Mouse (Mus musculus): ENCODE measurements around the gene Ylpm1.

Gene Ylpm1

DNA sequence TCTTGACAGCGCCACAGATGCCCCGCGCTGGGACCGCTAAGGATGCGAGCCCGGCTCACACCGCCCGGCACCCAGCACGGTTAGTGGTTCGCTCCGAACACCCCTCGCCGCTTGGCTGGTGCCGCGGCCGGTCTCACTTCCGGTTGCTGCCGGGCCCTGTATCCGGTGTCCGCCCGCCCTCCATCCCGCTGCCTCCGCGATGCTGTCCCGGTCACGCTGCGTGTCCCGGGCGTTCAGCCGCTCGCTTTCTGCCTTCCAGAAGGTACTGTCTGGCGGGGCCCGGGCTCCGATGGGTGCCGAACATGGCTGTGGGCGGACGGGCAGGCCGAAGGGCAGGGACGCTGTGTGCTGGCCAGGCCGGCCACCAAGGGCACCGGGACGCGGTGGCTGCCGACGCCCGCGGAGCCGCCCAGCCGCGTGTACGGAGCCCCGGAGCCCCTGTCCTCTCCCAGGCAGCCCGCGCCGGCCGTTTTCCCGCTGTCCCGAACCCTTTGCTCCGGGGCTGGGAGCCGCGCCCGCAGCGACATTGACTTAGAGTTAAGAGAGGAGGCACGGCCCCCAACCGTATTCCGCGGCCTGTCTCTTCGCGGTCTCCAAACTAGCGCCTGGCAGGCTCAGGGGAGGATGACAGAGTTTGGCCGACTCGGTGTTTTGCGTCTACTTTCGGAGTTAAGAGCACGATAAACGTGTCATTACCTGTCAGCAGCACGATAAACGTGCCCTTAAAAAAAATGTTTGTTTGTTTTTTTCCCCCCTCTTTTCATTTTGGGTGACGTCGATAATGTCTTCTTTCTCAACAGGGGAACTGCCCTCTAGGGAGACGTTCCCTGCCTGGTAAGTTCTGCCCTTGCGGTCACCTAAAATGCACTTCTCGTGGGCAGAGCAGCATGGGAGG is 114.8 kb downstream of the Ylpm1 start, which contains the start of the genes Prox2 and Dlst:
TSS of gene Prox2 (minus strand) at position 62 of the 895 bp plus-strand sequence.
TSS of gene Dlst (plus strand) at position 136 of the 895 bp plus-strand sequence.
- peak; percentile 87 for DNase-seq

DNA sequence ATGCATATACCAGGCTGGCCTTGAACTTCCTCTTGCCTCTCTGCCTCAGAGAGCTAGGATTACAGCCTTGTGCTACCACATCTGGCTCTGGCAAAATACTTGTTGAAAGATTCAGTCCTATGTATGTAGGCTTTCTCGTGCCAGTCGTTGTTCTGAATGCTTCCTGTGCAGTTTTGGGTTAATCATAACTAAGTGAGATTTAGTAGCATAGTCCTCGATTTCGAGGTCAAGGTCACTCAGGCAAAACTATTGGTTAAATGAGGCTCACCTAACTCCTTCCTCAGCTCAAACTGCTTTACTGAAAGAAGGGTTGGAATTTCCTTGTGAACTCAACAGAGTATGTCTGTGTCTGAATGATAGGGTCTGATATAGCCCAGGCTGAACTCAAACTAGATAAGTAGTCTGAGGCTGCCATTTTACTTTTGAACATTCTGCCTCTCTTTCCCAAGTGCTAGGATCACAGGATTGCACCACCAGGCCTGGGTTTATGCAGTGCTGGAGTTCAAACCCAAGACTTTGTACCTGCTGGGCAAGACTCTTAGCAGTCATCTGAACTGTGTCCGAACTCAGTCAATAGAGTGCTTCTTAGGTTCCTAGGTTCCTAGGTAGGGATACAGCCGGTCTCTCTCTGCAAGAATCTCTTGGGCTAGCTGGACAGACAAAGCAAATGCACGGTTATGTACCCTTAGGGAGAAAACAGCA is 116.6 kb downstream of the Ylpm1 start:
- DNase-seq, result no peak

DNA sequence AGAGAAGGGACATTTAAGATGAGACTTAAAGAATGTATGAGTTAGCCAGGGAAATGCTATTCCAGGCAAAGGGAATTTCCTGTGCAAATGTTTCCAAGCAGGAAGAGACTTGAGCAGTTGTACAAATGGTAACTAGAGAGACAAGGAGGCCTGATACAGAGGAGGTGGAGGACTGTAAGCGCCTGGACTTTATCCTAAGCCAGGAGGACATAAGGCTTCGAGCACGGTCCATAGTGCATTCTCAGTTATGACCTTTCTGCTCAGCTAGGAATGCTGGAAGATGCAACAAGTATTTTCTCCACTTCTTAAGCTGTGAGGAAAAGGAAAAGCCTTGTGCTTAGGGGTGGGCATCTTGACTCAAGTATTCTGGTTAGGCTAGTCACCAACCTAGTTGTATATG is 117.2 kb downstream of the Ylpm1 start:
- DNase-seq, result no peak

DNA sequence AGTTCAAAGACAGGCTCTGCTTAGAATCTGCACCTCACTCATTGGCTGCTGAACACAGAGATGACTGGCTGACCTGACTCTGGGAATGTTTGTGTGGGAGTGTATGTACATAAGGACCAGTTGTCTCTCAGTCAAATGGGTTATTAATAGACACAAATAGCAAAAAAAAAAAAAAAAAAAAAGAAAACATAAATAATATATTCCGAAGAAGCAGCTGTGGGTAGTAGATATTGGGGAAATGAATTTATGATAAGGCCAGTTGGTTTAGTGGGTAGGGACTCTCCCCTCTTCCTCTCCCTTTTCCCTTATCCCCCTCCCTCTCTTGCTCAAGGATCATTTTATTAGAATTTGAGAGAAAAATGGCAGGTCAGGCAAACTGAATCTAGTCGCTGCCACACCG is 117.8 kb downstream of the Ylpm1 start:
- DNase-seq, result no peak

DNA sequence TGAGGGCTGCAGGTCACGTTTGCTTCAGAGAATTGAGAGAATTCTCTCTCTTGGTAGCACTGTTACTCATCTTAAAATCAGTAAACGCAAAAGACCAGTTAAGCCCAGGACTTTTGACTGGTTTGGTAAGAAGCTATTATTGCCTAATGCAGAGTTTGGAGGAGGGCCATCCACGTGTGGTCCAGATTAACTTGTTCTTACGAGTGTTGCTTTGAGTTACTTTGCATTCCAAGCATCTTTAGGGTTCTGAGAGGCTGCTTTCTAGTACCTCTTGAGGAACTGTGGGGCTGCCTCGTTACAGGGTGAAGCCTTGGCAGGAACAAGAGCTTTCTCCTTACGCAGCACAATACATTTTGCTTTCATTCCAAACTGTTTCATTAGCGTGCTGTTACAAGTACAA is 119.6 kb downstream of the Ylpm1 start:
- DNase-seq, result no peak
